Mouse (Mus musculus): Measurements from ENCODE around the gene Ifna14. TPM values are rescaled to one million over a fixed set of nuclear protein-coding genes. Genes with fewer than 3 reads are reported as not detected.
A peak's percentile ranks its signal among the peaks of the same experiment; 100 is the strongest.
"Not testable (repeated sequence)": the region's sequence is repeated elsewhere in the genome, so short reads cannot be mapped to it uniquely, and the experiment has no call there.

The Ifna14 gene
- not detected in 2 replicates for polyA plus RNA-seq (2015; fragmentation: Nextera tagmentation; extraction: Ambion mirVana)

DNA sequence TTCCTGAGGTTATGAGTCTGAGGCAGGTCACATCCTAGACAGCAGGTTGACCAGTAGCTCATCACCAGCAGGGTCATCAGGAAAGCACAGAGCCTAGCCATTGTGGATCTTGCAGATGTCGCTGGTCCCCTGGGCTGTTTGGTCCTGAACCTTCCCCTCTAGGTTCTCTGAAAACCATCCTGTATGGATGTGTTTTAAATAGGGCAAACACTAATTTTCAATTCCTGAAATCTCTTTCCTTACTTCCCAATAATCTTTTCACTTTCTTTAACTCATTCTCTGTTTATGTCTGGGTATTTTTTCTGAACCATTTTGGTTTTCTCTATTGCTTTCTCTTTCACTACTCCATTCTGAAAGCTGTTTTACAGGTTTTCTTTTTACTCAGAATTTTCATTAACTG is at the start of gene Ifna14:
Gene Ifna14, minus strand, starts transcription at position 101 of the 400 bp plus-strand sequence.
- Histone ChIP-seq H3K9ac (replicated peaks; ENCODE audit: low read depth) (no peak within 1 kb of the TSS), H3K36me3 (ENCODE audit: insufficient read depth, low read length) (no peaks in the 10 kb centered on the region), H3K4me3 (ENCODE audit: low read depth, low read length) (no peak within 1 kb of the TSS), H3K4me2 (replicated peaks; ENCODE audit: low read depth, low read length) (no peak within 1 kb of the TSS), H3K27me3 (replicated peaks; ENCODE audit: insufficient read depth, low read length) (no peaks in the 10 kb centered on the region), H3K27ac (ENCODE audit: low read length) (no peak within 1 kb of the TSS), H3K4me1 (ENCODE audit: insufficient read depth, low read depth, low read length) (no peaks in the 10 kb centered on the region), H3K9me3 (ENCODE audit: low read length) (no peaks in the 10 kb centered on the region)
- TF ChIP-seq CTCF (IDR thresholded peaks at IDR 0.05) = no peak
- no peak for TF ChIP-seq EP300 (IDR thresholded peaks at IDR 0.05)
- no peak for ATAC-seq
- DNase-seq (ENCODE audit: low spot score) = no peak
- 67% methylated on average over 1 of the region's 1 CpGs for WGBS

GRCm38 (mm10) chr4:88603276-88603675 is 31.7 kb upstream of the Ifna14 start, which contains the start of gene Ifna12:
Gene Ifna12, minus strand, starts transcription at chr4:88603376.
- ATAC-seq (no peak), DNase-seq (ENCODE audit: low spot score) (no peak)
- no peaks in the 10 kb centered on the region for H3K27me3 ChIP-seq (replicated peaks; ENCODE audit: insufficient read depth, low read length)
- no peak within 1 kb of the TSS for H3K4me2 ChIP-seq (replicated peaks; ENCODE audit: low read depth, low read length)
- no peaks in the 10 kb centered on the region for H3K9me3 ChIP-seq (ENCODE audit: low read length)
- H3K27ac ChIP-seq (ENCODE audit: low read length) = no peak within 1 kb of the TSS
- H3K36me3 ChIP-seq (ENCODE audit: insufficient read depth, low read length) = no peaks in the 10 kb centered on the region
- H3K4me3 ChIP-seq (ENCODE audit: low read depth, low read length) = no peak within 1 kb of the TSS
- no peak within 1 kb of the TSS for H3K9ac ChIP-seq (replicated peaks; ENCODE audit: low read depth)
- no peak for TF ChIP-seq CTCF (IDR thresholded peaks at IDR 0.05)
- TF ChIP-seq EP300 (IDR thresholded peaks at IDR 0.05) = no peak
- no peaks in the 10 kb centered on the region for H3K4me1 ChIP-seq (ENCODE audit: insufficient read depth, low read depth, low read length)

GRCm38 (mm10) chr4:88592285-88592684 is 20.7 kb upstream of the Ifna14 start, which contains the start of gene Ifna9:
Gene Ifna9, minus strand, starts transcription at chr4:88592385.
- Histone ChIP-seq H3K4me2 (replicated peaks; ENCODE audit: low read depth, low read length) (no peak within 1 kb of the TSS), H3K4me3 (ENCODE audit: low read depth, low read length) (no peak within 1 kb of the TSS), H3K4me1 (ENCODE audit: insufficient read depth, low read depth, low read length) (no peaks in the 10 kb centered on the region), H3K9me3 (ENCODE audit: low read length) (no peaks in the 10 kb centered on the region), H3K9ac (replicated peaks; ENCODE audit: low read depth) (no peak within 1 kb of the TSS), H3K27me3 (replicated peaks; ENCODE audit: insufficient read depth, low read length) (no peaks in the 10 kb centered on the region), H3K36me3 (ENCODE audit: insufficient read depth, low read length) (no peaks in the 10 kb centered on the region), H3K27ac (ENCODE audit: low read length) (no peak within 1 kb of the TSS)
- WGBS = 75% methylated on average over 1 of the region's 1 CpGs
- ATAC-seq (no peak), DNase-seq (ENCODE audit: low spot score) (no peak)
- TF ChIP-seq CTCF (IDR thresholded peaks at IDR 0.05) (no peak), EP300 (IDR thresholded peaks at IDR 0.05) (no peak)

DNA sequence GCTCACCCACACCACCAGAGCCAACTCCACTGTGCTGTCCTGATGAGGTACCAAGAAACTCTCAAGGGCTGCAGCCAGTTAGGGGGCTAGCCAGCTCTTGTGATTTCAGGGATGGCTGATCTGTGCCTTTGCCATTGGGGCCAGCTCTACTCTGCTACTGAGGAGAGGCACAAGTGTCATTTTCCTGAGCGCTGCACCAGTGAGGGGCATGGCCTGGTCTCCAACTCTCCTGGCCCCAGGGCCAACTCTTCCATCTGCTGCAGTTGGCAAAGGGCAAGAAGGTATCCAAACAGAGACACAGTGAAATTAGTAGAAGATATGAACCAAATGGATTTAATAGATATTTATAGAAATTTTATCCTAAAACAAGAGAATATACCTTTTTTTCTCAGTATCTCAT is 9.8 kb downstream of the Ifna14 start:
- Histone ChIP-seq H3K9me3 (ENCODE audit: low read length) (no peaks in the 10 kb centered on the region), H3K4me1 (ENCODE audit: insufficient read depth, low read depth, low read length) (no peaks in the 10 kb centered on the region), H3K36me3 (ENCODE audit: insufficient read depth, low read length) (no peaks in the 10 kb centered on the region), H3K4me3 (ENCODE audit: low read depth, low read length) (no peak overlapping the region), H3K4me2 (replicated peaks; ENCODE audit: low read depth, low read length) (no peak overlapping the region), H3K27me3 (replicated peaks; ENCODE audit: insufficient read depth, low read length) (no peaks in the 10 kb centered on the region), H3K27ac (ENCODE audit: low read length) (no peak overlapping the region), H3K9ac (replicated peaks; ENCODE audit: low read depth) (no peak overlapping the region)
- TF ChIP-seq EP300 (IDR thresholded peaks at IDR 0.05) (no peak), CTCF (IDR thresholded peaks at IDR 0.05) (no peak)
- no peak for ATAC-seq
- DNase-seq (ENCODE audit: low spot score) = no peak
- 90% methylated on average over 1 of the region's 1 CpGs for WGBS

- H3K4me1 ChIP-seq (ENCODE audit: insufficient read depth, low read depth, low read length); H3K27ac ChIP-seq (ENCODE audit: low read length); H3K9ac ChIP-seq (replicated peaks; ENCODE audit: low read depth); H3K4me2 ChIP-seq (replicated peaks; ENCODE audit: low read depth, low read length); H3K36me3 ChIP-seq (ENCODE audit: insufficient read depth, low read length); H3K9me3 ChIP-seq (ENCODE audit: low read length); DNase-seq (ENCODE audit: low spot score); H3K4me3 ChIP-seq (ENCODE audit: low read depth, low read length); ATAC-seq; H3K27me3 ChIP-seq (replicated peaks; ENCODE audit: insufficient read depth, low read length): not testable (repeated sequence)
These were observed 13.5 kb downstream of the Ifna14 start, which contains the start of gene Ifna15 for GRCm38 (mm10) chr4:88558145-88558544. Gene Ifna15, minus strand, starts transcription at chr4:88558245.

DNA sequence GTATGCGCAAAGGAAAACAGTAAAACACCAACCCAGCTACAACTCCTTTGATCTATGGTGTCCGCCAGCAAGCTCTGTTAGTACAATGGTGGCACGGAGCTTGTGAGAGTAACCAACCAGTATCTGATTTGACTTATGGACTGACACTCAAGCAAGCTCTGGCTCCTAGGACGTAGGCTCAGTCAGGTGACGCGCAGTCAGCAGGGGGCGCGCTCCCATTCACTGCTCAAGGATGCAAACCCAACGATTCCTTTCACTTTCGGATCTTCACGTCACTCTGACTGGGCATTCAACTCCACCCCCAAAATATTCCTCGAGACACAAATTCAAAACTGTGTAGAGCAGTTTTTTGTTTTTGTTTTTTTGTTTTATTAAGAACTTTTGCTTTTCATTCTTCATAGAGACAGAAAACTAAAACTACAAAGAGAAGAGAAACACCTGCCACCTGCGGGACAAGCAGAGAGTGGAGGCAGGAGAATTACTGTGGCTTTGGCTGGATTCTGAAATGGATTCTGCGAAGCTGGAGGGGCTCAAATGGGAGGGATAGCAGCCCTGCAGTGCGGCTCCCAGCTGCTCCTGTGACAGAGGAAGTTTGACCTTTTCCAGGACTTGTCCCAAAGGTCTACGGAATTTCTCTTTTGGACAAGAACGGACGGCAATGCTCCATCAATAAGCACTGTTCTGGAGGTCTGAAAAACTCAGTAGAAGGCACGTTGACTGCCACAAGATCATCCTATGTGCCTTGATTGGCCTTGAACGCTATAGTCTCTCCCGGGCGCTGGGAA is 21.2 kb downstream of the Ifna14 start:
- peak; percentile 93 for ATAC-seq
- TF ChIP-seq EP300 (IDR thresholded peaks at IDR 0.05) (no peak), CTCF (IDR thresholded peaks at IDR 0.05) (peak; percentile 92)
- H3K27ac ChIP-seq (ENCODE audit: low read length) = no peak overlapping the region
- H3K4me3 ChIP-seq (ENCODE audit: low read depth, low read length) = peak overlapping the region; percentile 45
- H3K9ac ChIP-seq (replicated peaks; ENCODE audit: low read depth) = peak overlapping the region; percentile 45
- no peaks in the 10 kb centered on the region; the same call in 1 of the 2 replicates for H3K4me1 ChIP-seq (ENCODE audit: insufficient read depth, low read depth, low read length)
- DNase-seq (ENCODE audit: low spot score) = peak; percentile 95
- 24% methylated on average over 22 of the region's 22 CpGs for WGBS
- no peaks in the 10 kb centered on the region for H3K27me3 ChIP-seq (replicated peaks; ENCODE audit: insufficient read depth, low read length)
- no peaks in the 10 kb centered on the region for H3K36me3 ChIP-seq (ENCODE audit: insufficient read depth, low read length)
- peak overlapping the region; percentile 63 for H3K4me2 ChIP-seq (replicated peaks; ENCODE audit: low read depth, low read length)
- no peaks in the 10 kb centered on the region for H3K9me3 ChIP-seq (ENCODE audit: low read length)
